Mouse (Mus musculus): Measurements from ENCODE around the gene Hmox2.

The Hmox2 gene

GRCm38 (mm10) chr16:4725266-4725665, 895 bp upstream of the Hmox2 start:
- no peak for DNase-seq (ENCODE audit: extremely low spot score, low spot score)

GRCm38 (mm10) chr16:4726528-4727128, 467 bp downstream of the Hmox2 start:
- DNase-seq (ENCODE audit: extremely low spot score, low spot score): no peak

- no peak for DNase-seq (ENCODE audit: extremely low spot score, low spot score)
Measured at GRCm38 (mm10) chr16:4727526-4727925, 1.4 kb downstream of the Hmox2 start.

GRCm38 (mm10) chr16:4727963-4728362, 1.8 kb downstream of the Hmox2 start:
- no peak for DNase-seq (ENCODE audit: extremely low spot score, low spot score)

GRCm38 (mm10) chr16:4730776-4731358, 4.7 kb downstream of the Hmox2 start:
- DNase-seq (ENCODE audit: extremely low spot score, low spot score): no peak

- DNase-seq (ENCODE audit: extremely low spot score, low spot score): no peak
Measured at GRCm38 (mm10) chr16:4736262-4736661, 10.1 kb downstream of the Hmox2 start.

GRCm38 (mm10) chr16:4739994-4740393, 13.8 kb downstream of the Hmox2 start:
- no peak for DNase-seq (ENCODE audit: extremely low spot score, low spot score)

GRCm38 (mm10) chr16:4742186-4742585, 16.0 kb downstream of the Hmox2 start:
- no peak for DNase-seq (ENCODE audit: extremely low spot score, low spot score)

- DNase-seq (ENCODE audit: extremely low spot score, low spot score): no peak
Measured at GRCm38 (mm10) chr16:4752155-4752554, 26.0 kb downstream of the Hmox2 start.

GRCm38 (mm10) chr16:4754045-4754444, 27.9 kb downstream of the Hmox2 start:
- no peak for DNase-seq (ENCODE audit: extremely low spot score, low spot score)

- peak; percentile 28 for DNase-seq (ENCODE audit: extremely low spot score, low spot score)
Measured at GRCm38 (mm10) chr16:4756660-4757335, 30.6 kb downstream of the Hmox2 start.

GRCm38 (mm10) chr16:4762437-4762836, 36.3 kb downstream of the Hmox2 start:
- DNase-seq (ENCODE audit: extremely low spot score, low spot score): no peak

- DNase-seq (ENCODE audit: extremely low spot score, low spot score): no peak
Measured at GRCm38 (mm10) chr16:4763276-4763675, 37.1 kb downstream of the Hmox2 start.

- no peak for DNase-seq (ENCODE audit: extremely low spot score, low spot score)
Measured at GRCm38 (mm10) chr16:4765852-4766251, 39.7 kb downstream of the Hmox2 start.

GRCm38 (mm10) chr16:4767012-4767790, 41.0 kb downstream of the Hmox2 start:
- DNase-seq (ENCODE audit: extremely low spot score, low spot score): no peak

- no peak for DNase-seq (ENCODE audit: extremely low spot score, low spot score)
Measured at GRCm38 (mm10) chr16:4768719-4769118, 42.6 kb downstream of the Hmox2 start.

GRCm38 (mm10) chr16:4773289-4773970, 47.3 kb downstream of the Hmox2 start:
- DNase-seq (ENCODE audit: extremely low spot score, low spot score): no peak

- DNase-seq (ENCODE audit: extremely low spot score, low spot score): no peak
Measured at GRCm38 (mm10) chr16:4777171-4777904, 51.2 kb downstream of the Hmox2 start.

- no peak for DNase-seq (ENCODE audit: extremely low spot score, low spot score)
Measured at GRCm38 (mm10) chr16:4777905-4778609, 51.9 kb downstream of the Hmox2 start.

GRCm38 (mm10) chr16:4778940-4779339, 52.8 kb downstream of the Hmox2 start:
- no peak for DNase-seq (ENCODE audit: extremely low spot score, low spot score)
